Mouse (Mus musculus) Patski (cell line): Measurements from ENCODE around the gene Gm20518. TPM values are rescaled to one million over a fixed set of nuclear protein-coding genes. Genes with fewer than 3 reads are reported as not detected.

Experiments used
- ATAC-seq: fragments of 100-300 bp; one replicate; pipeline ENCODE4 v1.8.0; 2021
- CTCF ChIA-PET: fragments of 350-600 bp; sonication (Branson Sonifier 250); formaldehyde crosslinking; loops from one replicate; lab custom pipeline; 2022; ENCODE audit warnings: inconsistent platforms; lab: Charles Lee
- POLR2A ChIA-PET: fragments of 350-600 bp; sonication (Branson Sonifier 250); formaldehyde crosslinking; loops from one replicate; lab custom pipeline; 2022; ENCODE audit warnings: antibody characterized with exemption, inconsistent platforms; lab: Charles Lee
- DNase-seq: peaks from one replicate; pipeline ENCODE4 v3.0.0-alpha.2; 2011; ENCODE audit warnings: low read depth, low spot score
- H3K27me3 ChIP-seq: fragments of 371-371 bp; one replicate; pipeline ENCODE4 v1.5.1; 2021
- CTCF ChIP-seq: fragments of 100-300 bp; IDR thresholded peaks from one replicate; pipeline ENCODE4 v1.5.1; 2021
- in situ Hi-C: fragments of 300-500 bp; cut with MboI; formaldehyde crosslinking; loops from 3 replicates; pipeline ENCODE4 v1.11.1; 2018; ENCODE audit warnings: low pct_unique_long_range_greater_than_20kb, mixed read lengths
- polyA plus RNA-seq: library from polyadenylated mRNA; unstranded; gene quantifications from one replicate; pipeline ENCODE4 v1.2.3, GENCODE M21; 2021

The Gm20518 gene
- polyA plus RNA-seq, 1 experiment from 2014 or later = 0.17 TPM

GRCm38 (mm10) chr16:17898462-17898861 is 7.0 kb upstream of the Gm20518 start, which contains the start of the genes Dgcr2 and Tssk2:
TSS of gene Dgcr2 (minus strand) at chr16:17898562.
TSS of gene Tssk2 (plus strand) at chr16:17898637.
- ATAC-seq (no peak), DNase-seq (no peak)
- no peak for TF ChIP-seq CTCF
- CTCF ChIA-PET = no interaction called here
- in situ Hi-C loops = no loop called here
- H3K27me3 ChIP-seq = no peaks in the 10 kb centered on the region
- POLR2A ChIA-PET = no interaction called here

DNA sequence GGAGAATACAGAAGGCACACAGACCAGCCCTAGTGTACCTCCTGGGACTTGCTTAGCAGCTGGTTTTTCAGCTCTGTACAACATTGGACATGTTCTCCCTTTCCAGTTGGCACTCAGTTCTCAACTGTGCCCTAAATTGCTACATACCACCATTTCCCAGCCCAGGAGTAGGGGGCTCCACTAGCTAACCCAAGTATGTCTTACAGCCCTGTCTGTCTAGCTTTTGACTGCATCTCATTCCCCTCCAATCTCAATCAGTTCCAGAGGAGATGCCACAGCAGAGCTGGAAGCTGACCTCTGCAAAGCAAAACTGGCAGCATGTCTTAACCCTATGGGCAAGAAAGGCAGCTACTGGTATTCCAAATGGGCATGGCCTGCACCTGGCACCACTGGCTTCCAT is 4.6 kb upstream of the Gm20518 start:
- in situ Hi-C loops = no loop called here
- no peak for TF ChIP-seq CTCF
- CTCF ChIA-PET = interaction anchor here (1.2 kb wide), 1 partner anchor 13 kb away, joined by 3 read pairs; no protein-coding TSS in a partner anchor
- ATAC-seq (no peak), DNase-seq (no peak)
- no peaks in the 10 kb centered on the region for H3K27me3 ChIP-seq
- POLR2A ChIA-PET = interaction anchor here (0.6 kb wide), 1 partner anchor 299 kb away, joined by 5 read pairs; no protein-coding TSS in a partner anchor

DNA sequence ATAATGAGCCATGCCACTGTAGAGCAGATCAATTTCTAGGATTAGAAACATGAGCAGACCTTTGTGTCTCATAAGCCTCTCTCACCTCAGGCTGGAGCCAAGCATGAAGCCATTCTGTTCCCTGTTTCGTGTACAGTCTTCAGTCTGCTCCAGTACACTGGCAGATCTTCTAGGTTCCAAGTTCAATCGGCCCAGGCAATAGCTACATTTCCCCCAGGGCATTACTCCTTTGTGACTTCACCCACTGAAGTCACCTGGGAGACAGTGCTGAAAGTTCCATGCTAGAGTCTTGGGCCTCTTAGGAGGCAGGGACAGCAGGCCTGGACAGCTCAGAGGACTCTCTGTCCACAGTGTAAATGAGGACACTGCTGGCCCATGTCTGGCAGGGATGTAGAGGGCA is 2.5 kb upstream of the Gm20518 start, which contains the start of gene Tssk1:
Gene Tssk1 (plus strand): TSS at position 301 of the 400 bp plus-strand sequence.
- in situ Hi-C loops = no loop called here
- DNase-seq (no peak), ATAC-seq (no peak)
- no peak for TF ChIP-seq CTCF
- POLR2A ChIA-PET = no interaction called here
- H3K27me3 ChIP-seq = no peaks in the 10 kb centered on the region
- CTCF ChIA-PET = no interaction called here

GRCm38 (mm10) chr16:17892606-17893005 is 1.1 kb upstream of the Gm20518 start:
- in situ Hi-C loops = no loop called here
- H3K27me3 ChIP-seq = no peaks in the 10 kb centered on the region
- ChIA-PET CTCF (interaction anchor here (1.5 to 1.7 kb wide), 2 partner anchors 16 to 23 kb away, joined by 3 read pairs; no protein-coding TSS in a partner anchor), POLR2A (no interaction called here)
- DNase-seq (no peak), ATAC-seq (no peak)
- no peak for TF ChIP-seq CTCF

DNA sequence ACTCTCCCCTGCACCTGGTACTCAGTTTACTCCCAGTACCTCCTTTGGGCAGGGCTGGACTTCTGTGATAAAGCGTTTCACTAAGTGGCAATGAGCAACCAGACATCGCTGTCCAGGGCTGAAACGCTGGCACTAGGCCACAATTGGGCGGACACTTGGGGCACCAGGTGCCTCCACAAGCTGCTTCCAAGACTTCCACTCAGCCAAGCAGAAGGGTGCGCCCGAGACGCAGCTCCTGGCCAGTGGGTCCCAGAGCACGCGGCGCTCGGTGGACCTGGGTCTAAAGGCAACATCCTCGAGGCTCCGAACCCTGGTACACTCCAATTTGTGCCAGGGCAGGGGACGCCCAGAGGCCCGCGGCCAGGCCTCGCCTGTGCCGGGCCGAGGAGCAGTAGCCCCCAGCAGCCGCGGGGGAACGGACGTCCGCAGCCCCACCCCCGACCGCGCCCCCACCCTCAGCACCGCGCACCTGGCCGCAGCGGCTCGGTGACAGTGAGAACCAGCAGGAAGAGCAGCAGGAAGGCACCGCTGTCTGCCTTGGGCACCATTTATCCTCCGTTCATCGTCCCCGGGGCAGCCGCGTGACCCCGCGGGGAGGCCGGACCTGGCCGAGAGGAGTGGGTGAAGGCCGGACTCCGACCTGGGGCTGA is 429 bp downstream of the Gm20518 start:
- H3K27me3 ChIP-seq = no peaks in the 10 kb centered on the region
- TF ChIP-seq CTCF = no peak
- ChIA-PET POLR2A (interaction anchor here (0.7 to 1.9 kb wide), 2 partner anchors 13 to 31 kb away, joined by 3 to 7 read pairs; no protein-coding TSS in a partner anchor), CTCF (interaction anchor here (1.5 to 1.7 kb wide), 2 partner anchors 15 to 25 kb away, joined by 3 read pairs; no protein-coding TSS in a partner anchor)
- in situ Hi-C loops = no loop called here
- peak; percentile 55 for ATAC-seq
- peak; percentile 37 for DNase-seq

DNA sequence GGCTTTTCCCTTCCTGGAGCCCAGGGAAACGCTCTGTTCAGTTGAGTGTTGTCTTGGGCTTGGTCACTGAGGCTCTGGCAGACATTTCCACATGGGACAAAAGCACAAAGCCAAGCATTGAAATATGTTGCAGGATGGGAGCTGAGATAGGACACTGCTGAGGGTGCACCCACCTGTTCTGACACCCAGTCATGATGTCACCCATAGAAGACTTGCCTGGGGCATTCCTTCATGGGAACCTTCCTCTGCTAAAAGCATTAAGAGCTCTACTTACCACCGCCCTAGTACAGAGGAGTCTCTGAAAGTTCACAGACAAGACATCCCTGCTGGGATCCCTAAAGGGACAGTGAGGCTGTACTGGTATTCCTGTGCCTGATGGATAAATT is 1.1 kb downstream of the Gm20518 start:
- TF ChIP-seq CTCF = no peak
- ChIA-PET CTCF (no interaction called here), POLR2A (interaction anchor here (0.7 to 1.9 kb wide), 2 partner anchors 12 to 32 kb away, joined by 3 to 7 read pairs; no protein-coding TSS in a partner anchor)
- in situ Hi-C loops = no loop called here
- ATAC-seq (no peak), DNase-seq (no peak)
- no peaks in the 10 kb centered on the region for H3K27me3 ChIP-seq

- ATAC-seq (no peak), DNase-seq (no peak)
- TF ChIP-seq CTCF = no peak
- POLR2A ChIA-PET = no interaction called here
- no peaks in the 10 kb centered on the region for H3K27me3 ChIP-seq
- CTCF ChIA-PET = no interaction called here
- in situ Hi-C loops = no loop called here
Observed at GRCm38 (mm10) chr16:17889689-17890341, 1.7 kb downstream of the Gm20518 start.

- no peak for ATAC-seq
- no peak for TF ChIP-seq CTCF
- DNase-seq = no peak
- no peaks in the 10 kb centered on the region for H3K27me3 ChIP-seq
- POLR2A ChIA-PET = no interaction called here
- CTCF ChIA-PET = interaction anchor here (1.1 kb wide), 1 partner anchor 38 kb away, joined by 3 read pairs; no protein-coding TSS in a partner anchor
- in situ Hi-C loops = no loop called here
Observed at GRCm38 (mm10) chr16:17884116-17884515, 7.4 kb downstream of the Gm20518 start.

DNA sequence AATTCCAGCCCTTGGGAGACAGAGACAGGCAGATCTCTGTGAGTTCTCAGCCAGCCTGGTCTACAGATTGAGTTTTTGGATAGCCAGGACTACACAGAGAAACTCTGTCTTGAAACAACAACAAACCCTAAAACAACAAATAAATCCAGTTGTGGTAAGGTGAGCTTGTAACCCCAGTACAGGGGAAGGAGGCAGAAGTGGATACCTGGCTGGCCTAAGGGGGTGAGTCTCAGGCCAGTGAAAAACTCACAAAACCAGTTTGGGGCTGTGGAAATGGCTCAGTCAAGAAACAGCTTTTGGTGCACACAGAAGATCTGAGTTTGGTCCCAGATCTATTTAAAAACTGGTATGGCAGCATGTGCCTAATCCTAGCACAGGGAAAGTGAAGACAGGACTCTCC is 9.3 kb downstream of the Gm20518 start:
- TF ChIP-seq CTCF = no peak
- DNase-seq = no peak
- in situ Hi-C loops = no loop called here
- ChIA-PET CTCF (interaction anchor here (1.5 kb wide), 1 partner anchor 14 kb away, joined by 3 read pairs; no protein-coding TSS in a partner anchor), POLR2A (no interaction called here)
- ATAC-seq = no peak
- H3K27me3 ChIP-seq = no peaks in the 10 kb centered on the region

- in situ Hi-C loops = no loop called here
- ChIA-PET CTCF (no interaction called here), POLR2A (no interaction called here)
- DNase-seq (no peak), ATAC-seq (no peak)
- TF ChIP-seq CTCF = no peak
- H3K27me3 ChIP-seq = no peaks in the 10 kb centered on the region
Observed at GRCm38 (mm10) chr16:17879571-17879970, 11.9 kb downstream of the Gm20518 start.
